Mouse (Mus musculus) limb, embryonic 14.5 days (tissue): ENCODE results near the gene Timm13. TPM values are rescaled to one million over a fixed set of nuclear protein-coding genes. Genes with fewer than 3 reads are reported as not detected.

Experiments used
- ATAC-seq: fragments of 200-750 bp; cut with Nextera tagmentation; 2 replicates; pipeline ENCODE4 v1.8.0; 2017; ENCODE audit warnings: low read depth, moderate number of reproducible peaks, moderate TSS enrichment; ENCODE audit not compliant: low FRiP score
- DNase-seq: peaks from one replicate; pipeline ENCODE4 v3.0.0-alpha.2; 2015; ENCODE audit warnings: low spot score
- H3K27ac ChIP-seq: fragments of 300-500 bp; sonication (generic); replicated peaks from 2 replicates; pipeline ENCODE4 v1.5.1; 2014; ENCODE audit warnings: low read depth, mild to moderate bottlenecking, low read length, moderate library complexity, mixed read lengths
- H3K27me3 ChIP-seq: fragments of 300-500 bp; sonication (generic); 2 replicates; pipeline ENCODE4 v1.6.1; 2014; ENCODE audit warnings: low read length, mixed read lengths; ENCODE audit not compliant: control insufficient read depth, insufficient read depth
- H3K36me3 ChIP-seq: fragments of 300-500 bp; sonication (generic); 2 replicates; pipeline ENCODE4 v1.6.1; 2014; ENCODE audit warnings: mild to moderate bottlenecking, low read length, moderate library complexity, mixed read lengths; ENCODE audit not compliant: control insufficient read depth, insufficient read depth
- H3K4me1 ChIP-seq: fragments of 300-500 bp; sonication (generic); 2 replicates; pipeline ENCODE4 v1.6.1; 2014; ENCODE audit warnings: antibody characterized with exemption, low read length, mixed read lengths; ENCODE audit not compliant: control insufficient read depth, insufficient read depth
- H3K4me2 ChIP-seq: fragments of 300-500 bp; sonication (generic); replicated peaks from 2 replicates; pipeline ENCODE4 v1.6.1; 2014; ENCODE audit warnings: low read depth, mild to moderate bottlenecking, low read length, moderate library complexity; ENCODE audit not compliant: severe bottlenecking
- H3K4me3 ChIP-seq: fragments of 300-500 bp; sonication (generic); replicated peaks from 2 replicates; pipeline ENCODE4 v1.5.1; 2014; ENCODE audit warnings: low read length
- H3K9ac ChIP-seq: fragments of 300-500 bp; sonication (generic); 2 replicates; pipeline ENCODE4 v1.6.1; 2014; ENCODE audit warnings: mild to moderate bottlenecking, low read depth, low read length, moderate library complexity; ENCODE audit not compliant: severe bottlenecking
- H3K9me3 ChIP-seq: fragments of 300-500 bp; sonication (generic); 2 replicates; pipeline ENCODE4 v1.6.1; 2016; ENCODE audit warnings: low read length; ENCODE audit not compliant: control insufficient read depth
- POLR2A ChIP-seq: fragments of 200-500 bp; IDR thresholded peaks from 2 replicates; pipeline ENCODE4 v1.8.0; 2012; ENCODE audit warnings: inconsistent platforms, mild to moderate bottlenecking, moderate library complexity, borderline replicate concordance; ENCODE audit not compliant: insufficient read depth, insufficient read length; ENCODE audit errors: extremely low read depth
- WGBS: fragments of 180-500 bp; shearing (Covaris S2); extraction: QIAGEN DNeasy Blood & Tissue Kit; methylation state at CpG from one replicate; pipeline ENCODE4 v1.1.7; 2014; 5-methylcytosine and 5-hydroxymethylcytosine counted together
- polyA plus RNA-seq, 2 experiments: library from polyadenylated mRNA; depleted of rRNA in 1 of 2; stranded (reverse) in 1 of 2; unstranded in 1 of 2; fragments of >200 nt; fragmentation: Nextera tagmentation in 1 of 2; extraction: Ambion mirVana in 1 of 2; gene quantifications; 2 replicates each; pipeline versions ENCODE4 v1.2.1 to v1.2.3; 2012 to 2014

Timm13 gene
- polyA plus RNA-seq, 2 experiments = 229 to 335 TPM

DNA sequence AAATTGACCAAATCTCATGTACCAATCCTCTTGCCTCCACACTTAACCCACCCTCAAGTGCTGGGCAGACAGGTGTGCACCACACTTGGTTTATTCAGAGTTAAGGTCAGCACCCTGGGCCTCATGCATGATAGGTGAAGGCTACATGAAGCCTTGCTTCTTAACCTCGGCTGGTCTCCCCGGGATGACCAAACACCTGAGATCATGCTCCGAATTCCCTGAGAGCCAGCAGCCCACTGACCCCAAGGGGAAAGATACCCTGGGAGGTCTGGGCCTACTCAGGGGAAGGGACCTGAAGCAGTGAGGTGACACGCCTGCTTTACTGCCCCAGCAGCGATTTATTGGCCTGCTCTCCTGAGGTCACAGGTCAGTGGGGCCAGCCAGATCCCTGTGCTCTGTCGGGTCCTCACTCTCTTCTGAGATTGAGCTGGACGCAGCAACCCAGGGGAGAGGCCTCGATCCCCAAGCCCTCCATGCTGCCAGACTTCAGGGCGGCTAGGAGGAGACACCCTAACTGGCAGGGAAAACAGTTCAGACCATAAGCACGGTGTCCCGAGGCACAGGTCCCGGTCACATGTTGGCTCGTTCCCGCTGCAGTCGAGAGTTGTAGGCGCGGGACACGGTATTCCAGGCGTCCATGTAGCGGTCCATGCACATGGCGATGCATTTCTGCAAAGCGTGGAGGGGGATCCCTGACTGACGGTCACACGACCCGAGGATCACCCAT is 1.0 kb downstream of the Timm13 start:
- H3K4me1 ChIP-seq = peaks cover 10% of the 10 kb centered on the region
- no peaks in the 10 kb centered on the region for H3K27me3 ChIP-seq
- H3K9me3 ChIP-seq = no peaks in the 10 kb centered on the region
- DNase-seq (no peak), ATAC-seq (no peak)
- H3K4me3 ChIP-seq = peak overlapping the region; percentile 89
- H3K27ac ChIP-seq = peak overlapping the region; percentile 67; the same call in 1 of the 2 replicates
- H3K4me2 ChIP-seq = peak overlapping the region; percentile 93
- H3K36me3 ChIP-seq = peaks cover 31% of the 10 kb centered on the region
- H3K9ac ChIP-seq = peak overlapping the region; percentile 67
- TF ChIP-seq POLR2A = no peak
- 12% methylated on average over 25 of the region's 25 CpGs for WGBS

- TF ChIP-seq POLR2A = no peak
- ATAC-seq (no peak), DNase-seq (no peak)
- Histone ChIP-seq H3K36me3 (peaks cover 26% of the 10 kb centered on the region), H3K27me3 (no peaks in the 10 kb centered on the region), H3K4me2 (no peak overlapping the region), H3K9ac (no peak overlapping the region), H3K9me3 (no peaks in the 10 kb centered on the region), H3K4me1 (peaks cover 10% of the 10 kb centered on the region), H3K4me3 (peak overlapping the region; percentile 8; the same call in 1 of the 2 replicates), H3K27ac (no peak overlapping the region)
- 91% methylated on average over 8 of the region's 8 CpGs for WGBS
These were observed 1.7 kb downstream of the Timm13 start for GRCm38 (mm10) chr10:80899074-80899473.

- Histone ChIP-seq H3K9ac (no peak overlapping the region), H3K27ac (no peak overlapping the region), H3K9me3 (no peaks in the 10 kb centered on the region), H3K4me3 (no peak overlapping the region), H3K27me3 (no peaks in the 10 kb centered on the region), H3K4me2 (0 out of 2 replicates have a peak overlapping the region, but pooled peaks have one; percentile 14), H3K4me1 (peaks cover 10% of the 10 kb centered on the region), H3K36me3 (peaks cover 15% of the 10 kb centered on the region)
- no peak for ATAC-seq
- no peak for DNase-seq
- WGBS = 39% methylated on average over 32 of the region's 41 CpGs
- TF ChIP-seq POLR2A = no peak
These were observed 2.8 kb downstream of the Timm13 start for GRCm38 (mm10) chr10:80897861-80898510.

- no peak overlapping the region for H3K27ac ChIP-seq
- H3K4me3 ChIP-seq = no peak overlapping the region
- H3K36me3 ChIP-seq = peaks cover 9% of the 10 kb centered on the region
- TF ChIP-seq POLR2A = no peak
- H3K4me1 ChIP-seq = peaks cover 10% of the 10 kb centered on the region
- no peak overlapping the region for H3K9ac ChIP-seq
- H3K27me3 ChIP-seq = no peaks in the 10 kb centered on the region
- WGBS = 71% methylated on average over 24 of the region's 24 CpGs
- no peak overlapping the region for H3K4me2 ChIP-seq
- no peak for DNase-seq
- H3K9me3 ChIP-seq = no peaks in the 10 kb centered on the region
- ATAC-seq = no peak
These were observed 3.9 kb downstream of the Timm13 start for GRCm38 (mm10) chr10:80896581-80897485.

GRCm38 (mm10) chr10:80895697-80896096 is 5.1 kb downstream of the Timm13 start:
- ATAC-seq = no peak
- H3K4me1 ChIP-seq = peaks cover 10% of the 10 kb centered on the region
- peaks cover 9% of the 10 kb centered on the region for H3K36me3 ChIP-seq
- H3K9ac ChIP-seq = no peak overlapping the region
- TF ChIP-seq POLR2A = no peak
- no peak for DNase-seq
- no peaks in the 10 kb centered on the region for H3K27me3 ChIP-seq
- no peak overlapping the region for H3K4me2 ChIP-seq
- 83% methylated on average over 6 of the region's 6 CpGs for WGBS
- H3K9me3 ChIP-seq = no peaks in the 10 kb centered on the region
- no peak overlapping the region for H3K27ac ChIP-seq
- H3K4me3 ChIP-seq = no peak overlapping the region
